Mouse (Mus musculus): ENCODE measurements at regions not wholly inside any gene's neighbourhood (a gene's known extent, or its start where the extent isn't known, plus 50 kb on each side); places are given as distances from the start of the nearest gene placed in this dataset.
"Not testable (repeated sequence)": the region's sequence is repeated elsewhere in the genome, so short reads cannot be mapped to it uniquely, and the experiment has no call there.

GRCm38 (mm10) chrX:130525770-130526169 lies 776.2 kb downstream of the Diaph2 start:
- DNase-seq, result no peak

- no peak for DNase-seq
Observed at GRCm38 (mm10) chrX:130533171-130534156, 783.9 kb downstream of the Diaph2 start.

- not testable (repeated sequence) for DNase-seq
Observed at GRCm38 (mm10) chrX:130538771-130539170, 789.2 kb downstream of the Diaph2 start.

- DNase-seq, result no peak
Observed at GRCm38 (mm10) chrX:130548001-130548400, 798.5 kb downstream of the Diaph2 start.

GRCm38 (mm10) chrX:130549275-130549674 lies 799.7 kb downstream of the Diaph2 start:
- DNase-seq, result no peak

- no peak for DNase-seq
Observed at GRCm38 (mm10) chrX:130549925-130550324, 800.4 kb downstream of the Diaph2 start.

GRCm38 (mm10) chrX:130557251-130557650 lies 807.7 kb downstream of the Diaph2 start:
- no peak for DNase-seq

- DNase-seq, result no peak
Observed at GRCm38 (mm10) chrX:130577706-130578105, 828.2 kb downstream of the Diaph2 start.

GRCm38 (mm10) chrX:130596631-130597030 lies 847.1 kb downstream of the Diaph2 start:
- DNase-seq, result no peak

GRCm38 (mm10) chrX:130601911-130602310 lies 852.4 kb downstream of the Diaph2 start:
- no peak for DNase-seq

GRCm38 (mm10) chrX:130638513-130638912 lies 889.0 kb downstream of the Diaph2 start:
- DNase-seq, result no peak

- DNase-seq, result no peak
Observed at GRCm38 (mm10) chrX:130655815-130656214, 906.3 kb downstream of the Diaph2 start.

- DNase-seq, result peak; percentile 14
Observed at GRCm38 (mm10) chrX:130684381-130684780, 934.8 kb downstream of the Diaph2 start.

- DNase-seq, result no peak
Observed at GRCm38 (mm10) chrX:130708929-130709328, 959.4 kb downstream of the Diaph2 start.

- not testable (repeated sequence) for DNase-seq
Observed at GRCm38 (mm10) chrX:130744132-130744531, 994.6 kb downstream of the Diaph2 start.

All from kidney, adult 9 months (tissue).